In genomic region chr12:58423581-58423980, GRCm38 (mm10) we compare ENCODE assay signal across 27 mouse cellular contexts.
A peak's percentile ranks its signal among the peaks of the same experiment; 100 is the strongest.
DNase-seq lines count a peak whose midpoint lies in the region; ATAC-seq and TF ChIP-seq lines count a peak whose summit lies in the region.
"Had no signal": no experiment of that assay in that cellular context is flagged by ENCODE, and none has a peak within 500 bp of the region (broad histone marks: within the 10 kb centered on the region; RNA-seq: fewer than 3 reads in every experiment).

No protein-coding gene starts in this region.

- no peak overlapping the region for H3K9ac ChIP-seq in kidney, embryonic 14.5 days (ENCODE audit: low read depth, low read length)
- H3K9ac ChIP-seq: embryonic facial prominence, embryonic 13.5 days; forebrain, postnatal 0 days; heart, embryonic 13.5 days; hindbrain, embryonic 14.5 days had no signal

- H3K27me3 ChIP-seq in kidney, embryonic 14.5 days (ENCODE audit: control insufficient read depth, insufficient read depth, low read length): no peaks in the 10 kb centered on the region
- H3K27me3 ChIP-seq: embryonic facial prominence, embryonic 13.5 days; heart, embryonic 13.5 days had no signal

- H3K4me3 ChIP-seq in kidney, embryonic 14.5 days (ENCODE audit: low read length): no peak overlapping the region
- no peak overlapping the region for H3K4me3 ChIP-seq in left cerebral cortex, adult 2 months
- H3K4me3 ChIP-seq: embryonic facial prominence, embryonic 13.5 days; heart, adult 2 months; heart, embryonic 10.5 days; heart, embryonic 13.5 days had no signal

- H3K4me2 ChIP-seq in kidney, embryonic 14.5 days (replicated peaks; ENCODE audit: low read depth, low read length): no peak overlapping the region
- H3K4me2 ChIP-seq: embryonic facial prominence, embryonic 13.5 days; heart, embryonic 13.5 days; hindbrain, embryonic 14.5 days had no signal

- no peaks in the 10 kb centered on the region for H3K4me1 ChIP-seq in kidney, embryonic 14.5 days (ENCODE audit: control insufficient read depth, insufficient read depth, low read length)
- H3K4me1 ChIP-seq: embryonic facial prominence, embryonic 13.5 days; heart, embryonic 10.5 days; heart, embryonic 13.5 days had no signal

- WGBS in kidney, embryonic 14.5 days: 19% methylated on average over 1 of the region's 1 CpGs

- intact Hi-C loops in left cerebral cortex, adult 2 months (cut with DNase I): no loop called here
- intact Hi-C loops in left cerebral cortex, postnatal 4 days (cut with DNase I): loop anchor here (10.0 kb wide), 1 partner anchor 209 kb away; the partner anchor contains the start of gene Sstr1

- DNase-seq in kidney, postnatal 14 days: no peak
- no peak for DNase-seq in left cerebral cortex, adult 2 months (ENCODE audit: extremely low spot score in 1 of 2, low spot score in 2 of 2)
- no peak for DNase-seq in left cerebral cortex, postnatal 4 days
- peak; percentile 48 for DNase-seq in 3T3-L1 (ENCODE audit: low read depth, low spot score)
- DNase-seq in brain, adult 2 months (ENCODE audit: low read depth, low spot score): peak; percentile 16
- no peak for DNase-seq in right cerebral cortex, postnatal 10 days (ENCODE audit: low spot score in 2 of 2)
- DNase-seq in adrenal gland, postnatal 36 days: no peak
- DNase-seq: adrenal gland, adult 8-10 months; adrenal gland, postnatal 25 days; cerebellum, adult 11 months; cerebellum, adult 2 months; cerebellum, adult 9-11 months; cerebellum, postnatal 25 days; forebrain, postnatal 0 days; gastrocnemius, postnatal 10 days; gastrocnemius, postnatal 36 days; heart, adult 2 months; heart, postnatal 14 days; heart, postnatal 4 days had no signal

- no peaks in the 10 kb centered on the region for H3K36me3 ChIP-seq in kidney, embryonic 14.5 days (ENCODE audit: control insufficient read depth, insufficient read depth, low read length)
- H3K36me3 ChIP-seq: embryonic facial prominence, embryonic 13.5 days; heart, embryonic 10.5 days; heart, embryonic 13.5 days had no signal

- no peak overlapping the region for H3K27ac ChIP-seq in kidney, embryonic 14.5 days (ENCODE audit: low read depth, low read length)
- peak overlapping the region; percentile 8; the same call in 1 of the 2 replicates for H3K27ac ChIP-seq in left cerebral cortex, adult 2 months
- H3K27ac ChIP-seq: embryonic facial prominence, embryonic 13.5 days; heart, adult 2 months; heart, embryonic 10.5 days; heart, embryonic 13.5 days; hindbrain, embryonic 14.5 days; hindbrain, postnatal 0 days had no signal

- TF ChIP-seq CTCF in left cerebral cortex, adult 2 months (IDR thresholded peaks at IDR 0.05): no peak

- H3K9me3 ChIP-seq in kidney, embryonic 14.5 days (ENCODE audit: control insufficient read depth, low read length): no peaks in the 10 kb centered on the region
- H3K9me3 ChIP-seq: embryonic facial prominence, embryonic 13.5 days; heart, embryonic 10.5 days; heart, embryonic 13.5 days had no signal

- ATAC-seq in kidney, embryonic 14.5 days (ENCODE audit: low FRiP score, low TSS enrichment): peak; percentile 82; the same call in 1 of the 2 replicates
- ATAC-seq: activated CD4-positive, CD25-positive, alpha-beta regulatory T cell, adult 4 months; forebrain, embryonic 14.5 days; forebrain, postnatal 0 days; hindbrain, postnatal 0 days had no signal

Comparison
In these comparisons a context has a peak if more than half of its experiments do, and no peak if none do; other contexts are left out.
1. DNase-seq: peak in 3T3-L1 (single experiment) and brain, adult 2 months (single experiment); none in kidney, postnatal 14 days (single experiment), left cerebral cortex, adult 2 months (0 of 2), left cerebral cortex, postnatal 4 days (single experiment), right cerebral cortex, postnatal 10 days (0 of 2) and adrenal gland, postnatal 36 days (0 of 2).